Mouse (Mus musculus) kidney, adult 2 months (tissue): Measurements from ENCODE around the gene Aars2. TPM values are rescaled to one million over a fixed set of nuclear protein-coding genes. Genes with fewer than 3 reads are reported as not detected.

ENCODE experiments used
- DNase-seq: peaks from one replicate; pipeline ENCODE4 v3.0.0; 2021
- H3K27ac ChIP-seq: fragments of 200-500 bp; 2 replicates; pipeline ENCODE4 v1.5.1; 2012; ENCODE audit warnings: low read depth, low read length, control low read depth, inconsistent platforms; ENCODE audit not compliant: insufficient read depth
- H3K27me3 ChIP-seq: fragments of 200-500 bp; replicated peaks from 2 replicates; pipeline ENCODE4 v1.6.1; 2012; ENCODE audit warnings: mild to moderate bottlenecking, moderate library complexity, low read length, inconsistent platforms; ENCODE audit not compliant: control insufficient read depth, insufficient read depth
- H3K36me3 ChIP-seq: fragments of 200-500 bp; 2 replicates; pipeline ENCODE4 v1.6.1; 2012; ENCODE audit warnings: mild to moderate bottlenecking, moderate library complexity, low read length, inconsistent platforms; ENCODE audit not compliant: control insufficient read depth, insufficient read depth
- H3K4me1 ChIP-seq: fragments of 200-500 bp; 2 replicates; pipeline ENCODE4 v1.6.1; 2011; ENCODE audit warnings: low read length; ENCODE audit not compliant: control insufficient read depth, insufficient read depth
- H3K4me3 ChIP-seq: fragments of 200-500 bp; 2 replicates; pipeline ENCODE4 v1.5.1; 2011; ENCODE audit warnings: mild to moderate bottlenecking, low read depth, low read length, control low read depth; ENCODE audit not compliant: insufficient read depth
- CTCF ChIP-seq: fragments of 200-500 bp; conservative IDR thresholded peaks from 2 replicates; pipeline ENCODE4 v1.5.1; 2011; ENCODE audit warnings: low read depth, mild to moderate bottlenecking, control low read depth, low read length, moderate library complexity, mixed read lengths; ENCODE audit not compliant: insufficient read depth, insufficient read length
- POLR2A ChIP-seq: fragments of 200-500 bp; IDR thresholded peaks from one replicate; pipeline ENCODE4 v1.6.1; 2011; ENCODE audit warnings: low read depth, low read length, control low read depth
- WGBS: fragments of 180-500 bp; shearing (Covaris S2); methylation state at CpG from one replicate; pipeline ENCODE4 v1.1.7; 2018; 5-methylcytosine and 5-hydroxymethylcytosine counted together
- polyA plus RNA-seq: library from polyadenylated mRNA; depleted of rRNA; stranded (reverse); fragments of >200 nt; gene quantifications from 2 replicates; pipeline ENCODE4 v1.2.3, GENCODE M21; 2012

Gene Aars2
- polyA plus RNA-seq, 1 experiment = 16.2 TPM

GRCm38 (mm10) chr17:45542705-45543104 is 36.1 kb downstream of the Aars2 start:
- TF ChIP-seq CTCF (no peak), POLR2A (no peak)
- Histone ChIP-seq H3K36me3 (no peaks in the 10 kb centered on the region), H3K4me3 (no peak overlapping the region), H3K27me3 (no peaks in the 10 kb centered on the region), H3K27ac (no peak overlapping the region), H3K4me1 (no peaks in the 10 kb centered on the region)
- DNase-seq = no peak
- WGBS = 39% methylated on average over 2 of the region's 2 CpGs

GRCm38 (mm10) chr17:45543115-45543514 is 36.5 kb downstream of the Aars2 start:
- Histone ChIP-seq H3K36me3 (no peaks in the 10 kb centered on the region), H3K27me3 (no peaks in the 10 kb centered on the region), H3K4me1 (no peaks in the 10 kb centered on the region), H3K4me3 (no peak overlapping the region), H3K27ac (no peak overlapping the region)
- DNase-seq = no peak
- no peak for TF ChIP-seq CTCF
- no peak for TF ChIP-seq POLR2A
- 30% methylated on average over 1 of the region's 1 CpGs for whole genome bisulfite sequencing

- Histone ChIP-seq H3K27me3 (peaks cover 2% of the 10 kb centered on the region; the same call in 1 of the 2 replicates), H3K4me1 (no peaks in the 10 kb centered on the region), H3K4me3 (no peak overlapping the region), H3K36me3 (no peaks in the 10 kb centered on the region), H3K27ac (no peak overlapping the region)
- TF ChIP-seq CTCF (no peak), POLR2A (no peak)
- 16% methylated on average over 24 of the region's 24 CpGs for WGBS
- DNase-seq = no peak
Measured at GRCm38 (mm10) chr17:45544001-45544872, 37.6 kb downstream of the Aars2 start.

- H3K4me1 ChIP-seq = no peaks in the 10 kb centered on the region
- 8% methylated on average over 46 of the region's 46 CpGs for WGBS
- no peak for DNase-seq
- H3K4me3 ChIP-seq = no peak overlapping the region
- H3K27me3 ChIP-seq = peaks cover 5% of the 10 kb centered on the region
- TF ChIP-seq POLR2A (no peak), CTCF (no peak)
- no peaks in the 10 kb centered on the region for H3K36me3 ChIP-seq
- H3K27ac ChIP-seq = no peak overlapping the region
Measured at GRCm38 (mm10) chr17:45544873-45545277, 38.2 kb downstream of the Aars2 start.

GRCm38 (mm10) chr17:45545278-45545961 is 38.8 kb downstream of the Aars2 start:
- WGBS = 9% methylated on average over 74 of the region's 74 CpGs
- Histone ChIP-seq H3K4me3 (no peak overlapping the region), H3K27ac (no peak overlapping the region), H3K27me3 (peaks cover 5% of the 10 kb centered on the region), H3K4me1 (no peaks in the 10 kb centered on the region), H3K36me3 (no peaks in the 10 kb centered on the region)
- DNase-seq = no peak
- TF ChIP-seq CTCF = no peak

GRCm38 (mm10) chr17:45546941-45547340 is 40.3 kb downstream of the Aars2 start:
- 76% methylated on average over 16 of the region's 16 CpGs for WGBS
- no peaks in the 10 kb centered on the region for H3K4me1 ChIP-seq
- H3K27me3 ChIP-seq = peaks cover 5% of the 10 kb centered on the region
- no peak for DNase-seq
- no peak overlapping the region for H3K4me3 ChIP-seq
- no peaks in the 10 kb centered on the region for H3K36me3 ChIP-seq
- no peak overlapping the region for H3K27ac ChIP-seq
- TF ChIP-seq CTCF (no peak), POLR2A (no peak)
